Mouse (Mus musculus) cerebellum, adult 8-10 months (tissue): ENCODE results near the gene Ccr6.
"Not testable (repeated sequence)": the region's sequence is repeated elsewhere in the genome, so short reads cannot be mapped to it uniquely, and the experiment has no call there.

Source experiments
- DNase-seq: peaks from one replicate; pipeline ENCODE4 v3.0.0; 2022

Ccr6 gene

DNA sequence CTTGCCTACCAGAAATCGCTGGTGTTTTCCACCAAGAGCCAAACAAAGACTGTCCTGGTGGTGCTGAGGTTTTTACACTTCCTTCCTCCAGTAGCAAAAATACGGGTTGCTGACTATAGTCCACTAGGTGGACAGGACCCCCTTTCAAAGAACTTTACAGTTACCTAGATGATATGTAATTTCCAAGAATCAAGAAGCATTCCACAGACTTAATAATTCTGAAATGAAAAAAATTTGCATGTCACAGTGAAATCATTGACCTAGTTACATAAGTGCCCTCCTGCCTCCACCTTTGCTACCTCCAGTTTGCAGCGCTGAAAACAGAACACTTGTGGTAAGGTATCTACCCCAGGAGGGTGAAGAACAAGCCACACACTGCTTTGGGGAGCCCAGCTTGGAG lies at the start of gene Ccr6:
Gene Ccr6 (plus strand): TSS at position 301 of the 400 bp plus-strand sequence.
- DNase-seq, result no peak

DNA sequence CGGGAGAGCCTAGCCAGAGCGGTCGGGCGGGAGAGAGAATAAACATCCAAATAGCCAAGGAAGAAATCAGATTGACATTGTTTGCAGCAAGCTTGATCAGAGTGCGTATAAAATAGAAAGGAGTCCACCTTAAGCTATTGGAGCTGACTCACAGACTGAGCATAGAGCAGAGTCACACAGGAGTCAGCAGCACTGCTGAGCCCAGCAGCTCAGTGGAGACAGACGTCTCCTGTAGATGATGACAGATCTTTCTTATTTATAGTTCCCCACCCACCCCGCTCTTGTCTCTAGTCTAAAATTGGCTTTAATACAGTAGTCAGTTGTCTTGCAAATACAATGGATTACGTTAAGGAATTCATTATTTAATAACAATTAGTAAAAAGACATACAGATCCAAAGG lies 42.2 kb upstream of the Ccr6 start:
- DNase-seq, result no peak

DNA sequence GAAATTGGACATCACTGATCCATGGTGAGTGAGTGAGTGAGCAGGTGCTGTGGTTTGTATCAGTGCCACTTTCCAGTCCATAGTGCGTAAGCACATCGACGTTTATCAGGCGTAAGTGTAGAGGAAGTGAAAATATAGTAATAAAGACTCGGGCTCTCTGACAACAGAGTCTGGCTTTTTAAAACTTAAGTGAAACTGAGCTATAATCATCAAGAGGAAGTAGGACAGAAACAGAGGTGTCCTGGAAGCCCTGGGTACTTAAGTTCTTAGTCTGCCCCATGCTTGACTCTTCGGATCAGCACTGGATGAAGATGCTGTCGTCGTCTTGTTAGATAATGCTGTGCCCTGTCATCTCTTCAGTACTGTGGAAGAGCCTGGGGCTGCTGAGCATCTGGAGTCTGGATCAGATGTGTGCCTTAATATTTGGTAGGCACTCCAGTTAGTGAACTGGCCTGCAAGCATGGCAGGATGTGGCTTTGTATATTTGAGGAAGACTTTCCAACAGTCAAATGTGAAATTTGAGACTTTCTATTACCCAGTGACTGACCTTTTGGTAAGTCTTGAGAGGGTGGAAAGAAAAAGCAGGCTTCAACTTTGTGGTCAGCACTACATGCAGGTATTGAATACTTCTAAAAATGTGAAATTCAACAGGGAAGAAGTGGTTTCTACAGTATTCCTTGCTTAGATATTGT lies 40.0 kb upstream of the Ccr6 start:
- DNase-seq, result no peak

- no peak for DNase-seq
Observed at GRCm38 (mm10) chr17:8197652-8198051, 38.2 kb upstream of the Ccr6 start.

- DNase-seq, result no peak
Observed at GRCm38 (mm10) chr17:8199067-8199935, 36.5 kb upstream of the Ccr6 start.

DNA sequence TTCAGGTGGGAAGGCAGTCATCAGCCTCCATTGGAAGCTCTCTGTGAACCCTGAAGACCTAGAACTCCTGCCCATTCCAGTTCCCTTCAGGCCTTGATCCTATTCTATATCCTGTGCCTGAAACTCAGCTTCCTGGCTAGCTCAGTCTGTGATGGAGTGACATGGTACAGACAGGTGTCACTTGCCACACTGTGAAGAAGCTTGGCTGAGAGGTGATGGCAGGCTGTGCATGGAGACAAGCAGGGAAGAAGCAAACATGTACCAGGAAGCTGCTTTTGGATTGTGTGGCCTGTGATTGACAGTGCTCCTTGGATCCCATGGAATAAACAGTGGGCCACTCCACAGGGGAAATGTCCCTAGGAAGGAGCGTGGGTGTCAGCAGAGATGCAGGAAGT lies 35.9 kb upstream of the Ccr6 start:
- no peak for DNase-seq

- no peak for DNase-seq
Observed at GRCm38 (mm10) chr17:8203487-8203886, 32.4 kb upstream of the Ccr6 start.

DNA sequence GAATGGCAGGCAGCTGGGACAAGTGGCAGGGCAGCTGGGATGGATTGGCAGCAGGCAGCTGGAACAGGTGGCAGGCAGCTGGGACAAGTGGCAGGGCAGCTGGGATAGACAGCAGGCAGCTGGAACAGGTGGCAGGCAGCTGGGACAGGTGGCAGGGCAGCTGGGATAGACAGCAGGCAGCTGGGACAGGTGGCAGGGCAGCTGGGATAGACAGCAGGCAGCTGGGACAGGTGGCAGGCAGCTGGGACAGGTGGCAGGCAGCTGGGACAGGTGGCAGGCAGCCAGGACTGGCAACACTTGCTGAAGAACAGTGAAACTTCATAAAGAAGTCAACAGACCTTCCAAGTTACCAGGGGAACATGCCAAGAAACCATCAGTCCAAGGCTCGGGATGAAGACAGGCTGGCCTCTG lies 30.6 kb upstream of the Ccr6 start:
- DNase-seq, result not testable (repeated sequence)

DNA sequence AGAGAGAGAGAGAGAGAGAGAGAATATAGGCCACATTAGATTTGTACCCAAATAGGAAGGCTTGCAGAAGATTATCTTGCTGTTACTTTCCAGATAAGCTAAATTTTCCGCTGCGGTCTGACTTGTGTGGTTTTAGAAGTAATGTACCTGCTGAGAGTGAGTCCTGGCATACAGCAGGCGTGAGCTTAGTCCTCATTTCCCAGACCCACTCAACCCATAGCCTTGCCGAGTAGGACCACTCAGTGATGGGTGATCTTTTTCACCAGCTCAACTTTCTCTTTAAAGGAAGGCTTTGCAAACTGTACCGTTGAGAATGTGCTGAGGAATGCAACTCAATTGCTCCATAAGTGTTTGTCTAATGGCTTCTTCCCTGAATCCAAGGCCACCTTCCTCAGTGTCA lies 29.2 kb upstream of the Ccr6 start:
- DNase-seq, result no peak

DNA sequence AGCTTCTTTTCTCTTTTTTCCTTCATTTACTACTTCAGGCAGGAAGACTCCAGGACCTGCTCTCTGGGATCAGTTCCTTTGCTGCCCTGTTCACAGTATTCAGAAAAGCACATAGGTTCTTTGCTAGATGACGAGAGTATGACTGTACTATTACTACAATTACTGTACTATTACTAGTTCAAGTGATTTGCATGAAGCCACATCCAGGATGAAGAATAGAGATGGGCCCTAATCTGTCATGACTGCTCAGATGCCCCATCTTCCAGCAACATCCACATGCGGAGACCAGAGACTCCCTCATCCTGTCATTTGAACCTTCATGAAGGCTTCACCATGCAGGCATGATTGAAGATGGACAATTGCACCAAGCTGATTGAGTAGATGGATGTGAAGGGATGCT lies 26.1 kb upstream of the Ccr6 start:
- no peak for DNase-seq

- no peak for DNase-seq
Observed at GRCm38 (mm10) chr17:8210170-8210569, 25.7 kb upstream of the Ccr6 start.

- DNase-seq, result no peak
Observed at GRCm38 (mm10) chr17:8210675-8211074, 25.2 kb upstream of the Ccr6 start.

- DNase-seq, result no peak
Observed at GRCm38 (mm10) chr17:8211399-8211798, 24.4 kb upstream of the Ccr6 start.

DNA sequence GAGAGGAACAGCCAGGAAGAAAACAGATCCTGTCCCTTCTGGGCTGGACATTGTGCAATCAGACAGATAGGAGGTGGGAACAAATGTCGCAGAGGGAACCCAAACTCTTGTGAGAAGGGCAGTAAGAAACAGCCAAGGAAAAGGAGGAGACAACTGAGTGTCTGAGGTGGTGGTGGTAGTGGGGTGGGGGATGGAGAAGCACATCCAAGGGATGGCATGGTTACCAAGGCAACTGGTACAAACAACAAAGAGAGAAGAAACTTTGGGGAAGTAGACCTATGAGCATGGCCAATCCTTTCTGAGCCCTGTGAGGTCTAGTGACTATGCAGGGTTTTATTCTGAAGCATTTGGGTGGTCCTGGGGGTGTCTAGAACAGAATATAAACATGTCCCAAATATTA lies 21.5 kb upstream of the Ccr6 start:
- DNase-seq, result no peak

DNA sequence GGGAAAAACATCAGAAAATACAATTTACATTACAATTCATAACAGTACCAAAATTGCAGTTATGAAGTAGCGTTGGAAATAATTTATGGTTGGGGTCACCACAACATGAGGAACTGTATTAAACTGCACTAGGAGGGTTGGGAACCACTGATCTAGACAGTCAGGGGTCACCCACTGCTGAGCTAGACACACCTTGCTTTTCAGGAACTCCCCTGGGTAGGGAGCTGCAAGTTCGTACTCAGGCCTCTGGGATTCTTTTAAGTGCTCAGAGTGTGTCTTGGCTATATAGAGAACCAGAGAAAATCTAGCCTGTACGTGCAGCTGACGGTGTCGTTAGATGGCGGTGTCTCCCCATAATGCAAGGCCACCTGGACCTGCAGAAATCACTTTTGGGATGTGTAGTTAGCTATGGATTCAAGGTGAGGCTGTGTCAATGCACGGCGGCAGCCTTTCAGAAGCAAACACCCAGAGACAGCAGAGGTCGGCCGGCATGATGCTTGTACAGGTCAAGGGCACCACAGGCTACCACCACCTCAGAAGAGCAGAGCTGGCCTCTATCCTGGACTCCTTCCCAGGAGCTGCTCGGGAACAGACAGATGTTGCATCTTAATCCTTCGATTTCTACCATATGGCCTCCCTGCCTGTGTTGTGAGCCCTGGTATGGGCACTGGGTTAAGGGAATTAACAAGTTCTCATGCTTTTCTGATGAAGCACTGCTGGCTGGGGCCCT lies 20.7 kb upstream of the Ccr6 start:
- peak; percentile 4 for DNase-seq

- no peak for DNase-seq
Observed at GRCm38 (mm10) chr17:8223225-8223624, 12.6 kb upstream of the Ccr6 start.

DNA sequence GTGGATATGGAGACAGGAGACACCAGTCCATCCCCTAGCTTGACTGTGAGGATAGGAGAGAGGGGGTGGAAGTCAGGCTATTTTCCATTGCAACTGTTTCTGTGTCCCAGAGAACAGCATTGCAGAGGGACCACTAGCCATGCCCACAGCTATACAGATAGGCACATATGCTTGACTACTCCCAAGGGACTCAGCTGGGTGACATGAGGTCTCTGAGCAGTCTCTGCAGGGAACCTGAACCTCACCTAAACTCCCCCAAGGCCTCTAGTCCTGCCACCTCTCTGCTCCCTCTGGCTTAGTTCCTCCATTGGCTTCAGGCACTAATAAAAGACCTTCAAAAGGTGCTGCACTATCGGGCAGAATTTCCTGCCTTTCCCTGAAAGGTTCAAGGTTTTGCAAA lies 11.8 kb upstream of the Ccr6 start:
- DNase-seq, result no peak

GRCm38 (mm10) chr17:8225166-8225565 lies 10.7 kb upstream of the Ccr6 start:
- no peak for DNase-seq

DNA sequence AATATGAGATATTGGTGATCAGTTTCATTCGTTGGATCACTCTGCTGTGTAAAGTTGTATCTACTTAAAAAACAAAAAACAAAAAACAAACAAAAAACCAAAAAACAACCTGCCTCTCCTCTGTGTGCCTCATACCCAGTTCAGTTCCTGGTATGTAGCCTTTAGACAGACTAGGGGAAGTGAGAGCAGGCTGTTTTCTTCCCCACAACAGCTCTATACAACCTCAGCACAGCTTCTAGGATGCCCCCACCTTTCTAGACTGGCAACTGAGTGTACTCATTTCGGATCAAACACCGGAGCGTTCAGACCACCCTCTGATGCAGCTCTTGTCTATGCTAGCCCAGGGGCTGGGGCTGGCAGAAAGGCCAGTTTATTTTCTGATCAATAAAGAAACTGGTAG lies 10.1 kb upstream of the Ccr6 start:
- no peak for DNase-seq

DNA sequence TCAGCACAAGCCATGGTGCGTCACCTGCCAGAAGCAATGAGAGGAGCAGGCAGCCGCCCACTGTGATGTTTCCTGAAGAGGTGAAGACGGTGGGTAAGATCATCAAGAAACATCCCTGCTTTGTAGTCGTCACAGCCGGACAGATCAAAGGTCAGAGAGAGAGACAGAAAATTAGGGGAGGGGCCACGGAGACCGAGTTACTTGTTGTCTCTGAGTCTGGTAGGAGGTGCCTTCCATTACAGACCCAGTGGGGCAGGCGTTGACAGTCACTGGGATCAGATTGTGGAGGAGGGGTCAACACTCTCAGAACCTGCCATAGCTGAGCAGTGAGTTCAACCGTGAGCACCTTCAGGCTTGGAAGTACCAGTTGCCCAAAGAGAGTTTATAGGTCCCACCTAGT lies 7.2 kb upstream of the Ccr6 start:
- DNase-seq, result no peak

DNA sequence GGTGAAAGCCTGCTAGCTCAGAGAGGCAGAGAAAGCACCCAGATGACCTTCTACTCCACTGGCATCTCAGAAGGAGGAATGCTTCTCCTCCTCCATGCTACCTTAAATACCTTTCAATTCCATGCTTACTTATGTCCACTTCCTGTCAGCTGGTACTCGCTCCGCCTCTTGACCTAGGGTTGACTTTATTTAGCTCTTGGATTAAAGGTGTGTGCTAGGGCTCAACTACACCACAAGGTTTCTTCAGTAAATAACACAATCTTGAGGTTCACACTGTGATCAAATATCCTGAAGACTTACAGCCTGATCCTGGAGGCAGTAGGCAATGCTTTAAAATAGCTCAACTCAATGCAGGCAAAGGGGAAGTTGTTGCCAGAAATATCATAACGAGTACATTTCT lies 6.2 kb upstream of the Ccr6 start:
- DNase-seq, result no peak

DNA sequence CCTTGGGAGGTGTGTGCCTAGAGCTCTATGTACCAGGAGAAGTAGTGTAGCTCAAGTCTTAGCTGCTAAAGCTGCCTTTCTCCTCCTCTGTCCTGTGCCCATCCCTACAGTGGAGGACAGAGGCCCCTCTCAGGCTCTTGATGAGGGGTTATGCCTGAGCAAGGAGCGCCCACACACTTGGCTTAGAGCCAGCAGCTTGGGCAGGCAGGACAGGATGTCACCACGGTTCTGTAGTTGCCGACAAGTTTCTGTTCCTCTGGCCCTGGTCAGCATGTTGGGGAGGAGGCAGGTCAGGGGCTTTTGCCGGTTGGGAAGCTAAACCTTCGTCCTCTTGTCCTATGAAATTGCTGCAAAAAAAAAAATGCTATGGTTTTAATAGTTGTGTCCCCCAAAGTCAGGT lies 3.8 kb upstream of the Ccr6 start:
- DNase-seq, result no peak

DNA sequence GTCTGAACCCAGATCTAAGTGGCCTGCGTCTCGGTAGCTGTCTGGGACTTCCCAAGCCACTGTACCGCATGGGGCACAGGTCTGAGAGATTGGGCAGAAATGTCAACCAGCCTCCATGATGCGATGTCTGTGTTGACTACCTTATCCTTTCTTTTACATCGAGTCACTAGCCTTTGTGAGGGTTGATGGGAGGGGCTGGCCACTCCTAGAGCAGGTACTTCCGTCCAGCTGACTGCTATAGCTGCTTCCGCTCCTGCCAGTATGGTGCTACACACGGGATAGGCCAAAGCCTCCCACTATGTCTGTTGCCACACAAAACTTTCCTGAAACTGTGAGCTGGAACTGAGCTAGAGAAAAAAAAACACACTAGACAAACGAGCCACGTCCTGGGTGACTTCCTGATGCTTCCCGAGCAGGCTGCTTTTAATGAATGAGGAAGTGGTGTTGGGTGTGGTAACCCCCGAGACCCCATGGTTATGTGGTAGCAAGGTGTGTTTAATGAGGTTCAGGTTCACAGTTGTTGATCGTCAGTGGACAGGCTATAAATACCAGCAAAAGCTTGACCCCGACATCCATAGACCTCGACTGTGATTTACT lies 2.1 kb upstream of the Ccr6 start:
- DNase-seq, result no peak
